Mouse (Mus musculus) gastrocnemius, adult 2 months (tissue): ENCODE measurements at regions not wholly inside any gene's neighbourhood (a gene's known extent, or its start where the extent isn't known, plus 50 kb on each side); places are given as distances from the start of the nearest gene placed in this dataset.
A peak's percentile ranks its signal among the peaks of the same experiment; 100 is the strongest.
"Not testable (repeated sequence)": the region's sequence is repeated elsewhere in the genome, so short reads cannot be mapped to it uniquely, and the experiment has no call there.

ENCODE experiments used
- DNase-seq: peaks from one replicate; pipeline ENCODE4 v3.0.0; 2022
- H3K27ac ChIP-seq: fragments of 200-600 bp; 2 replicates; pipeline ENCODE4 v1.8.1; 2022; ENCODE audit warnings: mild to moderate bottlenecking
- H3K4me3 ChIP-seq: fragments of 200-600 bp; 2 replicates; pipeline ENCODE4 v1.8.1; 2022; ENCODE audit warnings: mild to moderate bottlenecking, moderate library complexity
- CTCF ChIP-seq: fragments of 200-600 bp; IDR thresholded peaks from 2 replicates; pipeline ENCODE4 v1.8.1; 2022; ENCODE audit warnings: antibody characterized with exemption, mild to moderate bottlenecking, moderate library complexity
- intact Hi-C: fragments of 180-260 bp; cut with DNase I; formaldehyde crosslinking; loops from one replicate; pipeline ENCODE4 v1.15.1; 2025

DNA sequence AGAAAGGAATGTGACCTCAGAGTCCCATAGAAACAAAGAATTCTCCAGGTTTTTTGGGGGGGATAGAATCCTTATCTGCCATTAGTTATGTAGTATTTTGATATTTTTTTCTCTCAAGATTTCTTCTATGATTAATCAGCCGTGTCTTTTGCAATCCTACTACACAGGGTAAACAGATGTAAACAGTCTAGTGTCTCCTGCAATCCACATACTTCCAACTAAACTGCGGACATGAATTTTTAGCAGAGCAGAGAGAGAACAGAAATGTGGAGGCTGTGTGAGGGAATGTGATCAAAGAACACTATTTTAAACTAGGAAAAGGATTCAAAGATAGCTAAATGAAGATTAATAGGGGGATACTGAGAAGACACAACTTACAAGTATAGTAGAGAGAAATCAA lies 1026.2 kb downstream of the Adgrl3 start:
- Histone ChIP-seq H3K27ac (no peak overlapping the region), H3K4me3 (no peak overlapping the region)
- no peak for DNase-seq
- intact Hi-C loops: no loop called here
- TF ChIP-seq CTCF: no peak

DNA sequence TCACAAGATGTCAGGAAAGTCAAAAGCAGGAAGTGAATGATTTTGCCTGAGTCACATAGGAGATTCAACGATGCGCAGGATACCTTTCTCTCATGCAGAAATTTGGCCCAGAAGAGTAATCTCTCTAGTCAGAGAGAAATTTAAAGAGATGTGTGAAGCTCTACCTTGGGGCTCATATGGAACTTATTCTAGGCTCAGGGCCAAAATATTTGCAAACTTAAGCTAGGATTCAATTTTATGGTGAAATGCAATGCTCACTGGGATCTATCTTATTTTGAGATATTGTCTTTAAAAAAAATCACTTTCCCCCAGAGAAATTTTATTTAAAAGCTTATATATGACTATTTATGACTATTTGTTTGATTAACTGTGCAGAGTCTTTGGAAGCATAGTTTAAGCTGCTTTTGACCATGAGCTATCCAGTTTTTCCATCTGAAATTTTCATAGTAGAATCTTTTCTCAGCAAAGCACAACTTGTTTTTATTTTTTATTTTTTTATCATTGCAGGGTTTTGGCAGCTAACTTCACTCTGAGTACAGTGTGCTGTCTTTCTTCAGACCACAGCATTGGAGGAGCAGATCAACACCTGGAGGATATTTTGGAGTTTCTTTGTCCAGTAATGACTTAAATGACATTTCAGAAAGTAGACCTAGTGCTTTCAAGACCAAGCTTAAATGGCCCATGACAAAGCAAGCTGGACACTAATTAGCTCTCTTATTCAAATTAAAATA lies 1039.3 kb downstream of the Adgrl3 start:
- DNase-seq: no peak
- intact Hi-C loops: no loop called here
- Histone ChIP-seq H3K27ac (no peak overlapping the region), H3K4me3 (no peak overlapping the region)
- TF ChIP-seq CTCF: no peak

DNA sequence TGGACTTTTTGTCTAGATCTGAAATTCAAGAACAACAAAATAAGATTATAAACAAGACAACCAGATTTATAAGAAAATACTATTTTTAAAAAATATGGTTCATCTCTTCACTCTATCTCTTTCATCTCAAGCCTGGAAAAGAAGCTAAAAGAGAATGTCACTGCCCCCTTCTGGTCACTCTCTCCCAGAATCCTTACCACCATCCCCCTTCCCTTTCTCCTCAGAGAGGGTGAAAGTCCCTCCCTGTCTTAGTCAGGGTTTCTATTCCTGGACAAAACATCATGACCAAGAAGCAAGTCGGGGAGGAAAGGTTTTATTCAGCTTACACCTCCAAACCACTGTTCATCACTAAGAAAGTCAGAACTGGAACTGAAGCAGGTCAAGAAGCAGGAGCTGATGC lies 1040.7 kb downstream of the Adgrl3 start:
- TF ChIP-seq CTCF: peak; percentile 29
- H3K27ac ChIP-seq: no peak overlapping the region
- DNase-seq: no peak
- intact Hi-C loops: no loop called here
- H3K4me3 ChIP-seq: no peak overlapping the region

DNA sequence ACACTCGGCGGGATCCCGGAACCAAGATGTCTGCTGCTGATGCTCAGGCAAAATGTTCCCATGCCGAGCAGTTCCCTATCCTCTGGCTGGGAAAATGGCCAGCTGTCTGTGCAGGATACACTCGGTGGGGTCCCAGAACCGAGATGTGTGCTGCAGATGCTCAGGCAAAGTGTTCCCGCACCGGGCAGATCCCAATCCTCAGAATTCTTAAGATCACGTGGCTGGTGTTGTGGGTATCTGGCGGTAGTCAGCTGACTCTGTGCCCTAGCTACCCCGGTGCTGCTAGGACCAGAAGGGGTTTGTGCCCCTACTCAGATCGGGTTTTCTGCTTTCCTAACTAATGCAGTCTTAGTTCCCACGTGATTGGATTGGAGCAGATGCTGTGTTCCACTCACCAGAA lies 1049.3 kb downstream of the Adgrl3 start:
- intact Hi-C loops, H3K4me3 ChIP-seq, DNase-seq, H3K27ac ChIP-seq: not testable (repeated sequence)

DNA sequence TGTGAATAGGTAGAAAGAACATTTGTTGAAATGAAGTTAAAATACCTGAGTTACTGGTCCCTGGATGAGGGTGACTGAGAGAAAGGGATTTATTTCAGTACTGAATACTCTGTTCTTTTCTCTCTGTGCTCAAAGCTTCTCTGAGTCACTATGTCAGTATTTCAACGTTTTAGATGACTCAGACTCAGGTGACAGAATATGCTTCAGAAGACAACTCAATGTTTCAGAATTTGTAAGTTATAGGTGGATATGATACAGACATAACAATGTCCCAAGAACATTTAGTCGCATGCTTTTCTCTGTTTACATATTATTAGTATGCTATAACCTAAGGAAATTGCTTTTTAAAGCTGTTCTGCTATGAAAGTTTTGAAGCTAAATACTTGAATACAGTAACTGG lies 1069.5 kb downstream of the Adgrl3 start:
- intact Hi-C loops: no loop called here
- no peak for TF ChIP-seq CTCF
- Histone ChIP-seq H3K27ac (no peak overlapping the region), H3K4me3 (no peak overlapping the region)
- no peak for DNase-seq

DNA sequence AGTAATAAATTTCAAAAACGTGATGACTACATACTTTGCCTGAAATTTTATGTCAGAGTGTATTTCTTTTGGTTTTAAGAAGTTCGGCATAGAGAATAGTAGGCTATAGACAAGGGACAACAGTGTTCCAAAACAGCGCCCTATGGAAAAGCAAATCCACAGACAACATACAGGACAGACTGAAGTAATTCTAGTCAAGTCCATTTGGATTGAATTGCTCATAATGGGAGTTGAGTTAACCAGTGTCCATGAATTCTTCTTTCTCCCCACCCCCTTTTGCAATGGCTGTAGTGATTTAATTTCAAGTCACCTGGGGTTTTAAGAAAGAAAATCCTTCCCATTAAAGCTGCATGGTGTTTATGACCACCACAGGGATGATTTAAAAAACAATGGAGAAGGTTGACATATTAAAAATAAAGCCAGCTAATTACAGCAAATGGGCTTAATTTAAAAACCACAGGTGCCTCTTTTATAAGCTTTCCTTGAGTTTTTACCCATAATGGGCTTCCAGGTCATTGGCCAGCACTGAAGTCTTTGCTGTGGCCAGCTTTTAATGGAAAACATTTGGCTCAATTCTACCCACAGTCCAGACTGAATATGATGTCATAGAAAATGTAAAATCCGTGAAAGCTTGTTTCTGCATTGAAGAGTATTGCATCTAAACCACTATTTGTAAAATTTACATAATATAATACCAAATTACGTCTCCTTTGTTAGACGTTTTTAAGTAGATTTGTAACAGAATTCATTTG lies 1083.3 kb downstream of the Adgrl3 start:
- intact Hi-C loops: no loop called here
- no peak for TF ChIP-seq CTCF
- Histone ChIP-seq H3K4me3 (no peak overlapping the region), H3K27ac (no peak overlapping the region)
- DNase-seq: no peak

DNA sequence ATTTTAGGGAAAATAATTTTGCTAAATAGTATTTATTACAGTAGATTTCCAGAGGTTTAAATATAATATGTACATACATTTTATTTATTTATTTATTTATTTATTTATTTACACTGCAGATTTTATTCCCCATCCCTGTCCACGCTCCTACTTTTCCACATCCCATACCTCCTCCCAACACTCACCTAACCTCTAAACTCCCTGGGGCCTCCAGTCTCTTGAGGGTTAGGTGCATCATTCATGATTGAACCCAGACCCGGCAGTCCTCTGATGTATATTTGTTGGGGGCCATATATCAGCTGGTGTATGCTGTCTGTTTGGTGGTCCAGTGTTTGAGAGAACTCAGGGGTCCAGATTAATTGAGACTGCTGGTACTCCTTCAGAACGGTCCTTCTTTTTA lies 1083.9 kb downstream of the Adgrl3 start:
- intact Hi-C loops: no loop called here
- H3K27ac ChIP-seq: no peak overlapping the region

DNA sequence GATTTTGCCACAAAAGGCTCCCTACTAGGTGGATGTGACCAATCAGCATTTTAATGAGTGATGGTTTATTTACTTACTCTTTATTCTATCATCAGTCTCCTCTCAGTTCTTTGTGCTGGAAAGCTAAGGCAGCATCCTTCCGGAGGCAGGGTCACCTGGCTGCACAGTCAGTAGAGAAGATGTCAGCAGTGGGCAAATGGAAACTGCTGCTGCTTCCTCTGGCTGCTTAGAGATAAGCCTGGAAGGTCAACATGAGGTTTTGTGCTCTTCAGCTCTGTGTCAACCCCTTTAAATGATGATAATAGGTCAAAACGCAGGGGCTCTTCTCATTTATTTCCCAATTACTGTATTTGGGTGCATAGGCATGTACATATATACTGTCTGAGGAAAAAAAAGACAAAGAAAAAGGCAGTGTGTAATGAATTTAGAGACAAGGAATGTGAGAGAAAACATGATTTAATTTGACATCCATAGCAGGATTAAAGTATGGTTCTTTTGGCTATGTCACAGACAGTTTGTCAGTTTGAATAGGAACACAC lies 1106.1 kb downstream of the Adgrl3 start:
- no peak overlapping the region for H3K4me3 ChIP-seq
- DNase-seq: no peak
- intact Hi-C loops: no loop called here
- H3K27ac ChIP-seq: no peak overlapping the region
- TF ChIP-seq CTCF: no peak

More for the DNA sequence above, 1083.9 kb downstream of the Adgrl3 start:
- H3K4me3 ChIP-seq: no peak overlapping the region
- no peak for TF ChIP-seq CTCF
- no peak for DNase-seq

DNA sequence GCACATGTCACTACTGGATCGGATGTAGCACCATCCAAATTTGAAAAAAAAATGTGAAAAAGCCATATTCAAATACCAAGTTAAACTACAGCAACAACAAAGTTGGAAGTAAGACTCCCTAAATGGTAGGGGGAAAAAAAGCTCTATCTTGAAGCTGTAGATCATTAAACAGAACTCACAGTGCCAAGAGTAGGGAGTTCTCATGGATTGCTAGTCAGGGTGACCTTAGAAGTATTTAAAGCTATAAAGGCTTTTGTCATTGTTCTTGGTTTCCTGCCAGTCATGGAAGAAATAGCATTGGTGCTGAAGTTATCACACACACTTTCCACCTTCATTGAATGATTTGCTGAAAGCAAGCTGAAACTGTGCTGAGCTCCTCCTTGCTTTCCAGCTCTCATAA lies 1122.1 kb downstream of the Adgrl3 start:
- no peak overlapping the region for H3K4me3 ChIP-seq
- no peak overlapping the region for H3K27ac ChIP-seq
- intact Hi-C loops: no loop called here
- no peak for TF ChIP-seq CTCF
- DNase-seq: no peak
